Mouse (Mus musculus): ENCODE measurements around the gene Bdh1.

GRCm38 (mm10) chr16:31452467-31452866 is 30.4 kb downstream of the Bdh1 start:
- TF ChIP-seq EP300 (IDR thresholded peaks at IDR 0.05; ENCODE audit: low read depth) (no peak), CTCF (IDR thresholded peaks at IDR 0.05; ENCODE audit: low read depth) (no peak)

Data from heart, postnatal 0 days (tissue).